Mouse (Mus musculus): ENCODE results near the gene Poc5.

Gene Poc5

GRCm38 (mm10) chr13:96431595-96432156 is 43.6 kb downstream of the Poc5 start:
- DNase-seq (ENCODE audit: low spot score in 2 of 2) = peak; percentile 90

- no peak for DNase-seq (ENCODE audit: low spot score in 2 of 2)
Measured at GRCm38 (mm10) chr13:96432376-96432811, 44.3 kb downstream of the Poc5 start.

- DNase-seq (ENCODE audit: low spot score in 2 of 2) = no peak
Measured at GRCm38 (mm10) chr13:96433041-96433440, 44.9 kb downstream of the Poc5 start.

- no peak for DNase-seq (ENCODE audit: low spot score in 2 of 2)
Measured at GRCm38 (mm10) chr13:96433648-96434190, 45.6 kb downstream of the Poc5 start.

- peak in 1 of 2 experiments; percentile 29 for DNase-seq (ENCODE audit: low spot score in 2 of 2)
Measured at GRCm38 (mm10) chr13:96434899-96435331, 46.8 kb downstream of the Poc5 start.

- no peak for DNase-seq (ENCODE audit: low spot score in 2 of 2)
Measured at GRCm38 (mm10) chr13:96435793-96436192, 47.7 kb downstream of the Poc5 start.

GRCm38 (mm10) chr13:96436921-96437320 is 48.8 kb downstream of the Poc5 start:
- no peak for DNase-seq (ENCODE audit: low spot score in 2 of 2)

- no peak for DNase-seq (ENCODE audit: low spot score in 2 of 2)
Measured at GRCm38 (mm10) chr13:96440436-96440835, 52.3 kb downstream of the Poc5 start.

GRCm38 (mm10) chr13:96450205-96450856 is 62.2 kb downstream of the Poc5 start:
- DNase-seq (ENCODE audit: low spot score in 2 of 2) = no peak

- peak in 1 of 2 experiments; percentile 51 for DNase-seq (ENCODE audit: low spot score in 2 of 2)
Measured at GRCm38 (mm10) chr13:96450869-96451268, 62.8 kb downstream of the Poc5 start.

- no peak for DNase-seq (ENCODE audit: low spot score in 2 of 2)
Measured at GRCm38 (mm10) chr13:96451386-96452140, 63.5 kb downstream of the Poc5 start.

GRCm38 (mm10) chr13:96452621-96453020 is 64.5 kb downstream of the Poc5 start:
- DNase-seq (ENCODE audit: low spot score in 2 of 2) = no peak

GRCm38 (mm10) chr13:96454288-96454687 is 66.2 kb downstream of the Poc5 start:
- DNase-seq (ENCODE audit: low spot score in 2 of 2) = peak in 1 of 2 experiments; percentile 73

- no peak for DNase-seq (ENCODE audit: low spot score in 2 of 2)
Measured at GRCm38 (mm10) chr13:96457566-96457965, 69.5 kb downstream of the Poc5 start.

- no peak for DNase-seq (ENCODE audit: low spot score in 2 of 2)
Measured at GRCm38 (mm10) chr13:96458018-96458417, 69.9 kb downstream of the Poc5 start.

- no peak for DNase-seq (ENCODE audit: low spot score in 2 of 2)
Measured at GRCm38 (mm10) chr13:96458606-96459005, 70.5 kb downstream of the Poc5 start.

GRCm38 (mm10) chr13:96462644-96463043 is 74.5 kb downstream of the Poc5 start:
- DNase-seq (ENCODE audit: low spot score in 2 of 2) = no peak

- DNase-seq (ENCODE audit: low spot score in 2 of 2) = no peak
Measured at GRCm38 (mm10) chr13:96465315-96465714, 77.2 kb downstream of the Poc5 start.

Data from urinary bladder, postnatal 36 days (tissue).